Mouse (Mus musculus) erythroblast, embryonic 14.5 days (primary cell): ENCODE results near the gene Inafm2. TPM values are rescaled to one million over a fixed set of nuclear protein-coding genes. Genes with fewer than 3 reads are reported as not detected.

Experiments
- H3K27me3 ChIP-seq: 2 replicates; pipeline ENCODE4 v1.6.1; 2012; ENCODE audit warnings: inconsistent platforms; ENCODE audit not compliant: control insufficient read depth
- H3K36me3 ChIP-seq: 2 replicates; pipeline ENCODE4 v1.6.1; 2012; ENCODE audit warnings: mild to moderate bottlenecking, inconsistent platforms; ENCODE audit not compliant: control insufficient read depth
- H3K4me1 ChIP-seq: 2 replicates; pipeline ENCODE4 v1.6.1; 2012; ENCODE audit warnings: inconsistent platforms; ENCODE audit not compliant: control insufficient read depth
- H3K4me3 ChIP-seq: replicated peaks from 2 replicates; pipeline ENCODE3; 2012; ENCODE audit warnings: moderate library complexity, mild to moderate bottlenecking, inconsistent platforms
- H3K9me3 ChIP-seq: 2 replicates; pipeline ENCODE4 v1.6.1; 2012; ENCODE audit warnings: low read length, inconsistent platforms, mixed read lengths; ENCODE audit not compliant: control insufficient read depth
- GATA1 ChIP-seq: IDR thresholded peaks from 2 replicates; pipeline ENCODE4 v1.6.1; 2012; ENCODE audit warnings: low read length, inconsistent platforms, mixed read lengths
- TAL1 ChIP-seq: IDR thresholded peaks from 3 replicates; pipeline ENCODE4 v1.6.1; 2012; ENCODE audit warnings: low read length, inconsistent platforms, mixed read lengths
- polyA plus RNA-seq: library from polyadenylated mRNA; stranded (reverse); fragments of >175 nt; gene quantifications from 2 replicates; pipeline ENCODE4 v1.2.3, GENCODE M21; 2012

The Inafm2 gene
- polyA plus RNA-seq, 1 experiment = 3.0 TPM

DNA sequence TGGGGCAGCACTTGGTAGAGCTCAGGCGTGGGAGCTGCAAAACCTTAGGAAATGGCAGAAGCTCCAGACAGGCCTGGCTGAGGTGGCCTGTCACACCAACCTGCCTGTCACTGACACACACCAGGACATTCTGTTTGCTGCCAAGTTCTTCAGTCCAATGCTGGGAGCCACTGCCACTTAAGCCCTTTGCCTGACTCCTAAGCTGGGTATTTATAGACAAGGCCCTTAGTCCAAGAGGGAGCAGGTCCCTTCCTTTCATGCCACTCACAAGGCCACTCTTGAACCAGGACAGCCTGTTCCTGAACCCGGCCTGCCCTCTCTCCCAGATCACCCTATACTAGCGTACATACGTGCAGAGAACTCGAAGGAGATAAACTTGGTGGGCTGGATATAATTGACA is 28.9 kb upstream of the Inafm2 start:
- no peak for TF ChIP-seq TAL1
- no peak for TF ChIP-seq GATA1
- H3K9me3 ChIP-seq = no peaks in the 10 kb centered on the region
- no peak overlapping the region for H3K4me3 ChIP-seq
- H3K27me3 ChIP-seq = peaks cover 16% of the 10 kb centered on the region
- no peaks in the 10 kb centered on the region for H3K36me3 ChIP-seq
- no peaks in the 10 kb centered on the region for H3K4me1 ChIP-seq

DNA sequence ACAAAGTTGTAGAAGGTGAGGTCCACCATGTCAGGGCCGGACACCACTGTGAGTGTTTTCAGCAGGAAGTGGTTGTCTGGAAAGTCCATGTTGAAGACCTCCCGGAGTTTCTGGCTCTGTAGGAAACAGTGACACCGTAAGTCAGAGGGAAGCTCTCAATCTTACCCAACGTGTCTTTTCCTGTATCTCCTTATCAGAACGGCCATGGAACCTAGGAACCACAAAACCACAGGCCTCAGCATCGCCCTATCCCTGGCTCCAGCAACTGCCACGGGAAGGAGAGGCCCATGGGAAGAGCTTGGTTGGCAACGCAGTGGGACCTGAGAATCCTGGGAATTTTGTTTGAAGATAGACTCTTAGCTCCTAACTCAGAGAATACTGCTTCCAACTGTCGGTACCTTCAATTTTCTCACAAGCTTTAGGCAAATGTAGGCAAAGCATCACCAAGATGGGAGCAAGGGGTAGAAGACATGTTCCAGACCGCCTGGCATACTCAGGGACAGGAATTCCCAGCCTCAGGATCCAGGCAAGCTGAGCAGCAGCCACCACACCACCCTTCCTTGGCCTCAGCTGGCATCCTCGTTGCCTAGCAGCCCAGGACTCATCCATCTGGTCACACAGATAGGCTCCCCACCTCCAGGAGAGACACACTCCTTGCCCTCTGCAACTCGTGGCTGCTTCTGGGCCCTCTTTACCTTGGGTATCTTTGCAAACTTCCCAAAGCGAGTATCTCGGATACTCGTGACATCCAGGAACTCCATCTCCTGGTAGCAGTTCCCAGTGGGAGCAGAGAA is 21.7 kb upstream of the Inafm2 start:
- H3K9me3 ChIP-seq = no peaks in the 10 kb centered on the region
- H3K4me1 ChIP-seq = peaks cover 5% of the 10 kb centered on the region
- no peaks in the 10 kb centered on the region for H3K36me3 ChIP-seq
- peaks cover 35% of the 10 kb centered on the region for H3K27me3 ChIP-seq
- no peak overlapping the region for H3K4me3 ChIP-seq
- TF ChIP-seq GATA1 = no peak
- no peak for TF ChIP-seq TAL1

DNA sequence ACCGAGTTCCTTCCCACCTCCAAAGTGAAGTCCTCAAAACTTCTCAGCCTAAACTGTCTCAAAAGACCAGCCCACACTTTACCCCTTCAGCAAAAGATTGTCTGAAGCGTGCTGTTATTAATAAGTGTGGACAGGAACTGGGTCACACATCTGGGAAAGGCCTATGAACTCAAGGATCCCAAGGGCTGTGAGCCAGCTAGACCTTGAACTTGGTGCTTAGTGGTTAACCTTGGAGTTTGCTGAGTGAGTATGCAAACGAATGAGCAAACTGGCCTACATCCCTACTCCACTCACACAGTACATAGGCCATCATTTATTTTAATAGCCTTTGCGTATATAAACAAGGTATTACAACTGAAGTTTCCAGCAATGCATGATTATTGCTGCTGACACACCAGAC is 20.0 kb upstream of the Inafm2 start:
- H3K4me3 ChIP-seq = no peak overlapping the region
- TF ChIP-seq TAL1 (no peak), GATA1 (no peak)
- H3K27me3 ChIP-seq = peaks cover 46% of the 10 kb centered on the region
- H3K9me3 ChIP-seq = no peaks in the 10 kb centered on the region
- no peaks in the 10 kb centered on the region for H3K36me3 ChIP-seq
- H3K4me1 ChIP-seq = peaks cover 5% of the 10 kb centered on the region

DNA sequence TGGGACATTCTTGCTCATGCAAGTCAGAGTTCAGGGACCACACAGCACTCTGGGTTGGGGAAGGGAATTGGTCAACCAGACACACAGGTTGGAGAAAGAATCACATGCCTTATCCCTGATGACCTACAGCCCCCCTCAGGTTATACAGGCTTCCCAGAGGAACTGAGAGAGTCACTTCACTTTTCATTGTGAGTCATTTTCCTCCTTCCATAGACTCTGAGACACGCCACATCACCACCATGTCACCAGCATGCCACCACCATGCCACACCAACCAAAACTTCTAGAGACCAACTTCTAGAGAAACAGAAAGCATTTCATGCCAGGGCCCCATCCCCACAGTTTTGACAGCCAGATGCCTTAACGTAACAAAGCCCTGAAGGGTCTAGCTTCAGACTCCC is 18.7 kb upstream of the Inafm2 start:
- Histone ChIP-seq H3K27me3 (peaks cover 53% of the 10 kb centered on the region), H3K4me3 (no peak overlapping the region), H3K36me3 (no peaks in the 10 kb centered on the region), H3K9me3 (no peaks in the 10 kb centered on the region), H3K4me1 (peaks cover 7% of the 10 kb centered on the region)
- TF ChIP-seq GATA1 = no peak
- no peak for TF ChIP-seq TAL1

DNA sequence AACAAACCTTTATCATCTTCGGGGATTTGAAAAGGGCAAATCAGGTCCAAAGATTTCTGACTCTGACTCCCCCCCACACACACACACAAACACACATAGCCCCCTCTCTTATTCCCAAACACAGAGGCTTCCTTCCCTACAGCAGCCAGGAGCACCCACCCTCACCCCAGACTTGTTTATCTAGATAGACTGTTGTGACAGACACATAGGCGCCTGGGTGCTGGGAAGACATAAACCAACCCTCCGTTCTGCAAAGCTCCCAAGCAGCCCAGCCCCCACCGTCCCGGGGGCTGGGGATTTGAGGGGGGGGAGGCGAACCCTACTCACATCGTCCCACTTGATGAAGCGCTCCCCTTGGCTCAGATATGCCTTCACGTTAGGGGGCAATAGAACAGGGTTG is 17.6 kb upstream of the Inafm2 start:
- Histone ChIP-seq H3K36me3 (no peaks in the 10 kb centered on the region), H3K27me3 (peaks cover 54% of the 10 kb centered on the region), H3K9me3 (no peaks in the 10 kb centered on the region), H3K4me1 (peaks cover 7% of the 10 kb centered on the region), H3K4me3 (no peak overlapping the region)
- TF ChIP-seq TAL1 (no peak), GATA1 (no peak)

DNA sequence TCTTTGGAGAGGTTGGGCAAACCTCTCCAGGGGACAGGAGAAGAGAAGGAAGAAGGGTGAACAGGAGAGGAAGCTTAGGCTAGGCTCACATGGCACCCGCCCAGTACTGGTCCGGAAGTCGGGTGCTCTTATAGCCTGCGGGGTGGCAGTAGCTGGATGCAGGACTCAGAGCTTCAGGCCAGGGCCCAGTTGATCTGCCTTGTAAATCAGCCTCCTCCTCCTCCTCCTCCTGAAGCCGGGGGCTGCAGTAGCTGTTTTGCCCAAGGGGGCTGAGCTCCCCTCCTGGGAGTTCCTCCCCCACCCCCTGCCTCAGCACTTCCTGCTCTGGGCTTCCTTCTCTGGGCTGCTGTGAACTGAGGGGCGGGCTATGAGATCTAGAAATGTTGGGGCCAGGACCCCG is 17.2 kb upstream of the Inafm2 start, which contains the start of gene Plcb2:
TSS of gene Plcb2 (minus strand) at position 102 of the 400 bp plus-strand sequence.
- Histone ChIP-seq H3K4me3 (no peak within 1 kb of the TSS), H3K4me1 (peaks cover 7% of the 10 kb centered on the region), H3K27me3 (peaks cover 50% of the 10 kb centered on the region), H3K9me3 (no peaks in the 10 kb centered on the region), H3K36me3 (no peaks in the 10 kb centered on the region)
- TF ChIP-seq TAL1 = no peak
- no peak for TF ChIP-seq GATA1

DNA sequence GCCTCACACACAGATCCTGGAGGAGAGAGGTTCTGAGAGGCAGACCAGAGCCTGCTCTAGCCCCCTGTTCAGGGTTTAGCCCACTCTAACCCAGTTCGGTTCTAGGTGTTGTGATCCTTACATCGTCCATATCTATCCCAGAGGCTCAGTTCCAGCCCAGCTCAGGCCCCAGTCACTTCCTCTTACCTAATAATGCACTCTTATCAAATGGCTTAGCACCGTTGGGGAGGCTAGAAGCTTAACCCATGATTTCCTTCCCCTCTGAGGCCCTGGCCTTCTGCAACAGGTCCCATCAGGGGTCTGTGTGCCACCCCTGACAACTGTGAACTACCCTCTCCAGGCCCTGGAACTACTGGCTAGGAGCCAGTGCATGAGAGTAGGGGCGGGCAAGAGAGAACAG is 16.4 kb upstream of the Inafm2 start:
- TF ChIP-seq GATA1 (no peak), TAL1 (no peak)
- Histone ChIP-seq H3K27me3 (peaks cover 46% of the 10 kb centered on the region), H3K36me3 (no peaks in the 10 kb centered on the region), H3K9me3 (no peaks in the 10 kb centered on the region), H3K4me3 (no peak overlapping the region), H3K4me1 (peaks cover 3% of the 10 kb centered on the region; the same call in 1 of the 2 replicates)

DNA sequence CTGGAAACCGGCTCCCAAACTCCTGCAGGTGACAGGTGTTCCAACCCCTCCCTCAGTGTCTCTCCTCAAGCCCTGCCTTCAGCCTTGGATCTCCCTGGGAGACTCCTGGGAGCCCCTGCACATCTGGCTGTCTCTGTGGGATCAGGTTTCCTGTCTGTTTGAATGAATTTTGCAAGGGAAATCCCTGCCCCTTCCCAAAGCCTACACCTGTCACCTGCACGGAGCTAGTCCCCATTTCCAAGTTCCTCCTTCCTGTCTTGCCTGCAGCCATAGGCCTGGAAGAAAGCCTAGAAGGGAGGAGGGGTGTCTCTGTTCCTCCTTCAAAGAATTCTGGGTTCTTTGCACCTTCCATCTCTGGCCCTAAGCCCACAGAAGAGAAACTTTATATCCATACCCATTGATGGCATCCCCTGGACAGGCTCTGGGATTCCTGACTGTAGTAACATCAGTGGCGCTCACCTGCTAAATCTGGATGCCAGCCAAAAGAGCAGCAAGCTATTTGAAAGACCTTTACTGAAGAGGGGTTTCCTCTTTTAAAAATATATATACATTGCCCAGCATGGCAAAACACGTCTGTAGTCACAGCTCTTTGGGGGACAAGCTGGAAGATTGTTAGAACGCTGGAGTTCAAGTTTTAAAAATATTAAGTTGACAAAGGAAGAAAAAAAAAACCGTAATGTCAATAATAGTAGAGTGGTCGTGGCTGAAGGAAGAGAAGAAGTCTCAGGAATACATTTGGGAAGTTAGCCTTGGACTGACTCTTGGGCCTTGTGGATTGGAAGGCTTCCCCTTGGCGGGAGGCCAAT is 15.5 kb upstream of the Inafm2 start:
- no peaks in the 10 kb centered on the region for H3K36me3 ChIP-seq
- H3K27me3 ChIP-seq = peaks cover 46% of the 10 kb centered on the region
- TF ChIP-seq GATA1 (no peak), TAL1 (no peak)
- no peak overlapping the region for H3K4me3 ChIP-seq
- H3K4me1 ChIP-seq = 0 out of 2 replicates have a peak, but pooled peaks cover 2% of the 10 kb centered on the region
- H3K9me3 ChIP-seq = no peaks in the 10 kb centered on the region

DNA sequence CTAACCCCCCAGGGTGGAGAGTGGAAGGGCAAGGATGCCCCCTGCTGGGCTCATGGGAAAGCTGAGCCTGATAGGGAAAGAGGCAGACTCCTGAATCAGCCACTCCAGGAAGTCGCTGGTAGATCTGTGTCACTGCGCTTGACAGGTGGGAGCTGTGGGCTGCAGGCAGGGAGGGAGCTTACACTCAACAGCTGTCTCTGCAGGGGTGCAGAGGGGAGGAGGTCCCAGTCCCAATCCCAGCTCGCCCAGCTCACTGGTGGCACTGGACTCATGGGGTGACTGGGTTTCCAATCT is 15.0 kb upstream of the Inafm2 start:
- TF ChIP-seq TAL1 (no peak), GATA1 (no peak)
- H3K27me3 ChIP-seq = peaks cover 46% of the 10 kb centered on the region
- 0 out of 2 replicates have a peak, but pooled peaks cover 2% of the 10 kb centered on the region for H3K4me1 ChIP-seq
- H3K36me3 ChIP-seq = no peaks in the 10 kb centered on the region
- H3K4me3 ChIP-seq = no peak overlapping the region
- no peaks in the 10 kb centered on the region for H3K9me3 ChIP-seq
